Mouse (Mus musculus) thymus, adult 2 months (tissue): ENCODE data around the gene 1600014C23Rik.

Experiments
- CTCF ChIP-seq: fragments of 200-500 bp; IDR thresholded peaks from 2 replicates; pipeline ENCODE4 v1.5.1; 2012; ENCODE audit warnings: mild to moderate bottlenecking, control low read depth, low read length, moderate library complexity, borderline replicate concordance; ENCODE audit not compliant: control insufficient read depth, poor library complexity, insufficient read depth; ENCODE audit errors: extremely low read depth
- POLR2A ChIP-seq: fragments of 200-500 bp; IDR thresholded peaks from 2 replicates; pipeline ENCODE4 v1.6.1; 2012; ENCODE audit warnings: mild to moderate bottlenecking, low read length, control low read depth, moderate library complexity; ENCODE audit not compliant: control insufficient read depth, poor library complexity, insufficient read depth; ENCODE audit errors: extremely low read depth

GRCm38 (mm10) chr17:45684667-45685131 is 48.9 kb downstream of the 1600014C23Rik start:
- TF ChIP-seq CTCF (no peak), POLR2A (no peak)
